Mouse (Mus musculus) heart, postnatal 0 days (tissue): ENCODE measurements around the gene Fhit. TPM values are rescaled to one million over a fixed set of nuclear protein-coding genes. Genes with fewer than 3 reads are reported as not detected.

ENCODE experiments used
- ATAC-seq: fragments of 200-750 bp; cut with Nextera tagmentation; 2 replicates; pipeline ENCODE4 v1.8.0; 2017; ENCODE audit warnings: low read depth, moderate number of reproducible peaks, moderate library complexity; ENCODE audit not compliant: insufficient read depth
- DNase-seq: peaks from one replicate; pipeline ENCODE4 v3.0.0-alpha.2; 2016; ENCODE audit warnings: low spot score
- H3K27ac ChIP-seq: fragments of 300-500 bp; sonication (generic); 2 replicates; pipeline ENCODE4 v1.5.1; 2014; ENCODE audit warnings: low read depth, mild to moderate bottlenecking
- H3K27me3 ChIP-seq: fragments of 300-500 bp; sonication (generic); 2 replicates; pipeline ENCODE4 v1.6.1; 2014; ENCODE audit warnings: low read length, mixed read lengths; ENCODE audit not compliant: control insufficient read depth, insufficient read depth
- H3K36me3 ChIP-seq: fragments of 300-500 bp; sonication (generic); replicated peaks from 2 replicates; pipeline ENCODE4 v1.6.1; 2014; ENCODE audit warnings: low read length, mixed read lengths; ENCODE audit not compliant: control insufficient read depth, insufficient read depth
- H3K4me1 ChIP-seq: fragments of 300-500 bp; sonication (generic); 2 replicates; pipeline ENCODE4 v1.6.1; 2014; ENCODE audit warnings: antibody characterized with exemption; ENCODE audit not compliant: control insufficient read depth, insufficient read depth
- H3K4me2 ChIP-seq: fragments of 300-500 bp; sonication (generic); 2 replicates; pipeline ENCODE4 v1.6.1; 2014; ENCODE audit warnings: low read depth, mild to moderate bottlenecking, low read length, moderate library complexity
- H3K4me3 ChIP-seq: fragments of 300-500 bp; sonication (generic); 2 replicates; pipeline ENCODE4 v1.5.1; 2014; ENCODE audit warnings: low read depth, low read length
- H3K9ac ChIP-seq: fragments of 300-500 bp; sonication (generic); replicated peaks from 2 replicates; pipeline ENCODE4 v1.6.1; 2014; ENCODE audit warnings: low read depth, low read length, mixed read lengths
- H3K9me3 ChIP-seq: fragments of 300-500 bp; sonication (generic); replicated peaks from 2 replicates; pipeline ENCODE4 v1.6.1; 2016; ENCODE audit warnings: low read length; ENCODE audit not compliant: control insufficient read depth
- CTCF ChIP-seq: IDR thresholded peaks from 2 replicates; pipeline ENCODE4 v1.5.1; 2016; ENCODE audit warnings: antibody characterized with exemption, control low read depth, low read depth
- EP300 ChIP-seq: IDR thresholded peaks from 2 replicates; pipeline ENCODE4 v1.6.1; 2016; ENCODE audit warnings: antibody characterized with exemption, low read depth
- WGBS: fragments of 180-500 bp; shearing (Covaris S2); extraction: QIAGEN DNeasy Blood & Tissue Kit; methylation state at CpG from one replicate; pipeline ENCODE4 v1.1.7; 2014; 5-methylcytosine and 5-hydroxymethylcytosine counted together
- polyA plus RNA-seq: library from polyadenylated mRNA; unstranded; fragments of >200 nt; fragmentation: Nextera tagmentation; extraction: Ambion mirVana; gene quantifications from 2 replicates; pipeline ENCODE4 v1.2.1, GENCODE M21; 2015
- total RNA-seq: library from RNA; depleted of rRNA; stranded (reverse); fragments of >200 nt; gene quantifications from 2 replicates; pipeline ENCODE4 v1.2.3, GENCODE M21; 2014; ENCODE audit warnings: low replicate concordance

Fhit gene
- total and polyA plus RNA-seq, 2 experiments from 2014 or later = 4.1 to 5.2 TPM

DNA sequence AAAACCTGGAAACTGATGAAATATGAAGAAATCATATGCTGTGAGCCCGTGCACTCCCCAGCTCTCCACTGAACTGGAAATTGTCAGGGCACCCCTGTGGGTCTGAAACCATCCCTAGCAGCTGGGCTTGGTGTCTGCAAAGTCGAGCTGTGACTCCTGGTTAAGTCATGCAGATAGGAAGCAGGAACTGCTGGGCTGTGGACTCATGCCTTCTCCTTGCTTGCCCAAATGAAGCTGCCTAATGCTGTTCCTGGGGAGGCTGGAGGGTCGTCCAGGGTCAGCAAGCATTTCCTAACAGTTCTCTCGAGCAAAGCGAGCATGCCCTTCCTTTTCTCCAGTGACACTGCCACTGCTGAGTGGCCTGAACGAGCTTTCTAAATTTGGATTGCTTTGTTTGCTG, 607.1 kb downstream of the Fhit start:
- Histone ChIP-seq H3K4me3 (no peak overlapping the region), H3K9ac (no peak overlapping the region), H3K4me1 (peaks cover 6% of the 10 kb centered on the region; the same call in 1 of the 2 replicates), H3K36me3 (no peaks in the 10 kb centered on the region), H3K9me3 (no peaks in the 10 kb centered on the region), H3K4me2 (no peak overlapping the region), H3K27ac (peak overlapping the region; percentile 58; the same call in 1 of the 2 replicates), H3K27me3 (no peaks in the 10 kb centered on the region)
- ATAC-seq (peak; percentile 51; the same call in 1 of the 2 replicates), DNase-seq (peak; percentile 5)
- WGBS = 17% methylated on average over 6 of the region's 6 CpGs
- TF ChIP-seq CTCF = no peak
- TF ChIP-seq EP300 = no peak

DNA sequence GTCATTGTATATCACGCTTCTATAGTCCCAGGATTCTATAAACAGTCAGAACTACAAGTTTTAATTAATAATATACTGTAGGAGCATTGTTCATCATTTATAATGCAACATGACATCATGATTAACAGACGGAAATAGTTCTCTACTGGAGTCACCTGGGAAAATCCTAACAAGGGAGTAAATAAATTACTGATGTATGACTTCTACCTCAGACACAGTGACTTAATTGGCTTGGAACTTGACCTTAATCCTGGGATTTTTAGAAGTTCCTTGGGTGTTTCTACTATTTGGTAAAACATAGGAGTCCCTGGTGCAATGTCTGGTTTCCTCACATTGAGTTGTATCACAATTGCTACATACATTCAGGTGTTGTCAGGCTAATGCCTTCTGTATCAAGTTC, 613.2 kb downstream of the Fhit start:
- Histone ChIP-seq H3K9ac (no peak overlapping the region), H3K9me3 (no peaks in the 10 kb centered on the region), H3K4me3 (no peak overlapping the region), H3K4me2 (no peak overlapping the region), H3K27ac (no peak overlapping the region), H3K4me1 (no peaks in the 10 kb centered on the region), H3K27me3 (no peaks in the 10 kb centered on the region), H3K36me3 (no peaks in the 10 kb centered on the region)
- DNase-seq (no peak), ATAC-seq (no peak)
- 80% methylated on average over 2 of the region's 2 CpGs for WGBS
- TF ChIP-seq CTCF (no peak), EP300 (no peak)

DNA sequence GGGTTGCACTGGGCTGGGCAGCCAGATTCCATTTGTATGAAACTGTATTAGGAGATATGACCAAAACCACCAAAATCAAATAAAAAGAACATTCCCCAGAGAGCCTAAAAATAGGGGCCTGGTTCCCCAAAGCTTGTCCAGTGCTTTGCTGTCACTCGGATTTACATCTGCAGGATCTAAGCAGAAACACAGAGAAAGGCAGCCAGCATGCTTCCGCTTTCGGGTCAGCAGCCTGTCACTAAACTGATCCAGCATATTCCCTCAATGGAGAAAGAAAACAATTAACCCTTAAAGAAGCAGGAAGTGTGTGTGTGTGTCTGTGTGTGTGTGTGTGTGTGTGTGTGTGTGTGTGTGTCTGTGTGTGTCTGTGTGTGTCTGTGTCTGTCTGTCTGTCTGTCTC, 615.9 kb downstream of the Fhit start:
- H3K36me3 ChIP-seq = no peaks in the 10 kb centered on the region
- no peak overlapping the region for H3K9ac ChIP-seq
- H3K4me3 ChIP-seq = no peak overlapping the region
- ATAC-seq = no peak
- no peaks in the 10 kb centered on the region for H3K4me1 ChIP-seq
- H3K27ac ChIP-seq = no peak overlapping the region
- 63% methylated on average over 3 of the region's 3 CpGs for whole genome bisulfite sequencing
- TF ChIP-seq CTCF (no peak), EP300 (no peak)
- DNase-seq = no peak
- no peaks in the 10 kb centered on the region for H3K27me3 ChIP-seq
- no peak overlapping the region for H3K4me2 ChIP-seq
- no peaks in the 10 kb centered on the region for H3K9me3 ChIP-seq

DNA sequence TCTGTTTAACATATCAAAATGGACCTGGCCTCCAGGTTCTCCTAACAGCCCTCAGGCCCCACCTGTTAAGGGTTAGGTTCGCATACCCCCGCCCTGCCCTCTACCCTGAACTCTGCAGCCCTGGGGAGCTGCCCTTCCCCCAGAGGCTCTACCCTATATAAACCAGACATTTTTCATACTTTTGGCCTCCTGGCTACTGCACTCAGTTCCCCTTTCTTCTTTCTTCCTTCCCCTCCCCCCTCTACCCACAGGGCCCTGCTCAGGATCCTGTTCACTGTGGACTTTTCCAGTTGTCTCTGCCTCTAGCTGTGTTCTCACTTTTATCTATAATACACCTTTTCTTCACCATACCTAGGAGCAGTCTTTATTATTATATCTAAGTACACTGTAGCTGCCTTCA, 627.0 kb downstream of the Fhit start:
- 98% methylated on average over 2 of the region's 2 CpGs for WGBS
- ATAC-seq (no peak; the same call in 1 of the 2 replicates), DNase-seq (no peak)
- Histone ChIP-seq H3K4me2 (no peak overlapping the region), H3K4me3 (no peak overlapping the region), H3K36me3 (no peaks in the 10 kb centered on the region), H3K9me3 (no peaks in the 10 kb centered on the region), H3K9ac (no peak overlapping the region), H3K27me3 (no peaks in the 10 kb centered on the region), H3K27ac (no peak overlapping the region), H3K4me1 (0 out of 2 replicates have a peak, but pooled peaks cover 8% of the 10 kb centered on the region)
- TF ChIP-seq EP300 (no peak), CTCF (no peak)

DNA sequence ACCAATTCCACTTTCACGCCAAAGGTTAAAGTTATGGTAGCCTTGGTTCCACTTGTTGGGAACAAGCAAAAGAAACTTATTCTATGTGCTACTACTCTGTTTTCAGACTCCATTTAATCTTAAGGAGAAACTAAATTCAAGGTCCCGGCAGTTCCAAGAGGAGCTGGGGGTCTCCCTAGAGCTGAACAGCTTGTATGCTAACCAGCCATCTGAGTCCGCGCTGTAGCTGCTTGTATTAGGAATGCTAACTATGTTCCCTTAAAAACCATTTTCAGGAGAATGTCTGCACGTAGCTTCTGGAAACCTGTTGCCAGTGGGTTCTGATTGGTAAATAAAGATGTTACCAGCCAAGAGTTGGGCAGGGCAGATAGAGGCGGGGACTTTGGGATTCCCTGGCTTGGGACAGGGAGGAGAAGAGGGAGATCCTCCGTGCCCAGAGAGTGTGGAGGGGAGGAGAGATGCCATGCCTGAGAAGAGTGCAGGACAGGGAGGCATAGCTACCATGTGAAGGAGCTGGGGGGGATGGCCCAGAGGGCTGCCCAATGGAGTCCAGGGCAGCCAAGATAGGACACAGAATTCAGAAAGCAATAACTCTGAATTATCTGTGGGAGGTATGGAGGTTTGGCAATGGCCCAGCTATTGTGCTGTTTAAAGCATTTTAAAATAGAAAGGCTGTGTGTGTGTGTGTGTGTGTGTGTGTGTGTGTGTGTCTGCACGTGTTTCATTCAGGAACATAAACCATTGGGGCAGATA, 629.9 kb downstream of the Fhit start:
- WGBS = 52% methylated on average over 8 of the region's 8 CpGs
- peak overlapping the region; percentile 38 for H3K4me2 ChIP-seq
- no peak overlapping the region for H3K27ac ChIP-seq
- no peaks in the 10 kb centered on the region for H3K36me3 ChIP-seq
- no peak overlapping the region for H3K4me3 ChIP-seq
- TF ChIP-seq EP300 = no peak
- no peak for TF ChIP-seq CTCF
- H3K9me3 ChIP-seq = no peaks in the 10 kb centered on the region
- ATAC-seq (peak; percentile 58), DNase-seq (peak; percentile 28)
- no peak overlapping the region for H3K9ac ChIP-seq
- H3K4me1 ChIP-seq = 0 out of 2 replicates have a peak, but pooled peaks cover 8% of the 10 kb centered on the region
- H3K27me3 ChIP-seq = no peaks in the 10 kb centered on the region

DNA sequence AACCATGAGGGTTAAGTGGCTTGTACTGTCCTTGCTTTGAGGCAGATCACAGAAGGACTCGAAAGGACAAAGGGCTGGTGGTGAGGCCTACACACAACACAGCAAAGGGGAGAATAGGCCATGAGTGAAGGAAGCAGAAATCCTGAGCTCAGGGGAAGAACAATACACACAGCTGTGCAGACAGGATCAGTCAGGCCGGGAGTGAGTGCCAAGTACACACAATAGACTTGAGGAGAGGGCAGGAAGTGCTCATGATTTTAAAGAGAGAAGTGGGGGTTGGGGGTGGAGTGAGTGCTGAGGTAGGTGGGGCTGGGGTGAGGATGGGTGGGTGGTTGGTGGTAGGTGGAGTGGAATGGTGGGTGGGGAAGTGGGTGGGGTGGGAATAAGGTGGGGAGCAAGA, 635.0 kb downstream of the Fhit start:
- peaks cover 4% of the 10 kb centered on the region; the same call in 1 of the 2 replicates for H3K4me1 ChIP-seq
- H3K9me3 ChIP-seq = no peaks in the 10 kb centered on the region
- no peaks in the 10 kb centered on the region for H3K36me3 ChIP-seq
- TF ChIP-seq CTCF (no peak), EP300 (no peak)
- no peak overlapping the region for H3K9ac ChIP-seq
- H3K27ac ChIP-seq = no peak overlapping the region
- H3K4me2 ChIP-seq = no peak overlapping the region
- H3K27me3 ChIP-seq = no peaks in the 10 kb centered on the region
- DNase-seq (peak; percentile 5), ATAC-seq (peak; percentile 58; the same call in 1 of the 2 replicates)
- no peak overlapping the region for H3K4me3 ChIP-seq
- 34% methylated on average over 2 of the region's 2 CpGs for WGBS
